Comparison of ENCODE assay signal across 46 mouse cellular contexts in genomic region chr9:54308209-54308608, GRCm38 (mm10). TPM values are rescaled to one million over a fixed set of nuclear protein-coding genes. Genes with fewer than 3 reads are reported as not detected.
"Had no signal": no experiment of that assay in that cellular context is flagged by ENCODE, and none has a peak within 500 bp of the region (broad histone marks: within the 10 kb centered on the region; RNA-seq: fewer than 3 reads in every experiment).

No protein-coding gene starts in this region.

- H3K27ac ChIP-seq: heart, embryonic 10.5 days; heart, embryonic 13.5 days; heart, embryonic 15.5 days; hindbrain, embryonic 10.5 days; hindbrain, embryonic 12.5 days; hindbrain, embryonic 13.5 days; hindbrain, embryonic 14.5 days; hindbrain, embryonic 15.5 days; hindbrain, postnatal 0 days; intestine, embryonic 15.5 days; kidney, embryonic 15.5 days; kidney, postnatal 0 days; layer of hippocampus, adult 2 months had no signal

- H3K9me3 ChIP-seq: heart, embryonic 10.5 days; heart, embryonic 12.5 days; heart, embryonic 13.5 days; heart, embryonic 15.5 days; hindbrain, embryonic 10.5 days; hindbrain, embryonic 12.5 days; hindbrain, embryonic 13.5 days; hindbrain, embryonic 15.5 days; intestine, embryonic 15.5 days; kidney, embryonic 15.5 days had no signal

- H3K9ac ChIP-seq: heart, embryonic 12.5 days; heart, embryonic 13.5 days; heart, embryonic 15.5 days; hindbrain, embryonic 12.5 days; hindbrain, embryonic 13.5 days; hindbrain, embryonic 14.5 days; hindbrain, embryonic 15.5 days; intestine, embryonic 15.5 days; kidney, embryonic 15.5 days had no signal

- H3K36me3 ChIP-seq: heart, embryonic 10.5 days; heart, embryonic 12.5 days; heart, embryonic 13.5 days; heart, embryonic 15.5 days; hindbrain, embryonic 10.5 days; hindbrain, embryonic 12.5 days; hindbrain, embryonic 13.5 days; hindbrain, embryonic 15.5 days; intestine, embryonic 15.5 days; kidney, embryonic 15.5 days had no signal

- H3K4me2 ChIP-seq: heart, embryonic 11.5 days; heart, embryonic 12.5 days; heart, embryonic 13.5 days; heart, embryonic 15.5 days; hindbrain, embryonic 12.5 days; hindbrain, embryonic 13.5 days; hindbrain, embryonic 14.5 days; hindbrain, embryonic 15.5 days; intestine, embryonic 15.5 days; kidney, embryonic 15.5 days had no signal

- H3K4me3 ChIP-seq: heart, embryonic 10.5 days; heart, embryonic 12.5 days; heart, embryonic 13.5 days; heart, embryonic 15.5 days; hindbrain, embryonic 10.5 days; hindbrain, embryonic 12.5 days; hindbrain, embryonic 13.5 days; hindbrain, embryonic 15.5 days; intestine, embryonic 15.5 days; kidney, embryonic 15.5 days; layer of hippocampus, adult 2 months had no signal

- DNase-seq: heart, postnatal 10 days; heart, postnatal 14 days; heart, postnatal 36 days; heart, postnatal 4 days; kidney, adult 11 months; kidney, adult 18-20 months; kidney, adult 2 months; kidney, adult 8-10 months; kidney, adult 9 months; kidney, postnatal 10 days; kidney, postnatal 14 days; kidney, postnatal 25 days; kidney, postnatal 36 days; kidney, postnatal 4 days; layer of hippocampus, adult 9-11 months; layer of hippocampus, postnatal 36 days had no signal

- ATAC-seq: hindbrain, embryonic 16.5 days; hindbrain, postnatal 0 days; inflammation-experienced regulatory T-cells, adult 6 months; intestine, embryonic 15.5 days; intestine, embryonic 16.5 days; intestine, postnatal 0 days had no signal

- H3K4me1 ChIP-seq: heart, embryonic 10.5 days; heart, embryonic 12.5 days; heart, embryonic 13.5 days; heart, embryonic 15.5 days; hindbrain, embryonic 15.5 days; intestine, embryonic 15.5 days had no signal

- H3K27me3 ChIP-seq: heart, embryonic 12.5 days; heart, embryonic 13.5 days; heart, embryonic 15.5 days; hindbrain, embryonic 12.5 days; hindbrain, embryonic 13.5 days; hindbrain, embryonic 15.5 days; intestine, embryonic 15.5 days; kidney, embryonic 15.5 days had no signal

RNA-seq across cellular contexts. Expression of gene Gldn, which starts 21.9 kb away (rescaled TPM):
- total RNA-seq: hematopoietic stem cell, adult 5-6 weeks had no signal
- polyA plus RNA-seq: heart, embryonic 11.5 days; heart, embryonic 12.5 days; heart, embryonic 13.5 days; heart, embryonic 14.5 days; heart, embryonic 15.5 days; heart, embryonic 16.5 days; heart, postnatal 0 days; inflammation-experienced regulatory T-cells, adult 6 months; intestine, embryonic 14.5 days; intestine, embryonic 15.5 days; intestine, embryonic 16.5 days; intestine, postnatal 0 days had no signal

RNA-seq across cellular contexts. Expression of gene Cyp19a1, which starts 40.3 kb away (rescaled TPM):
- total RNA-seq: heart, adult 8-10 months; heart, postnatal 10 days; heart, postnatal 14 days; heart, postnatal 25 days; heart, postnatal 36 days; heart, postnatal 4 days; hematopoietic stem cell, adult 5-6 weeks; hindbrain, postnatal 0 days had no signal
- polyA plus RNA-seq: heart, embryonic 10.5 days; heart, embryonic 11.5 days; heart, embryonic 12.5 days; heart, embryonic 13.5 days; heart, embryonic 14.5 days; heart, embryonic 15.5 days; heart, embryonic 16.5 days; heart, postnatal 0 days; hindbrain, embryonic 10.5 days; hindbrain, embryonic 11.5 days; hindbrain, embryonic 12.5 days; hindbrain, embryonic 13.5 days; hindbrain, embryonic 14.5 days; hindbrain, embryonic 16.5 days; hindbrain, postnatal 0 days; inflammation-experienced regulatory T-cells, adult 6 months; intestine, embryonic 14.5 days; intestine, embryonic 15.5 days; intestine, embryonic 16.5 days; intestine, postnatal 0 days; kidney, adult 2 months; kidney, embryonic 14.5 days; kidney, embryonic 15.5 days; kidney, embryonic 16.5 days; kidney, postnatal 0 days; large intestine, adult 2 months had no signal
